Mouse (Mus musculus): ENCODE measurements at regions not wholly inside any gene's neighbourhood (a gene's known extent, or its start where the extent isn't known, plus 50 kb on each side); places are given as distances from the start of the nearest gene placed in this dataset.

DNA sequence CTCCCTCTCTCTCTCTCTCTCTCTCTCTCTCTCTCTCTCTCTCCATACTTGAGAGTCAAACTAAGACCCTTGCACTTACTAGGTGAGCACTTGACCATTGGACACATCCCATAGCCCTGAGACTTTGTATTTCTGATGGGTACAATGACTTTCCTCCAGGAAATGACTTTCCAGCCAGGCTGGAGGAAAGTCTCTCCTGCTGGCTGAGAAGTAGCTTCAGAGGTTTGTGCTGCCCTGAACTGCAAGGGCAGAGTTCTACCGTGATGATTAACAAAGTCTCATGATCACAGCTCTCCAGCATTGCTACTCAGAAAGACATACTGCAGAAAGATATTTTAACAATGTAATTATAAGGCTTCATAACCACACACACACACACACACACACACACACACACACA is 98.2 kb upstream of the Pcdh8 start:
- no peak for TF ChIP-seq GABPA (IDR thresholded peaks at IDR 0.05; ENCODE audit: low read depth, low read length)
- no peak for TF ChIP-seq SIN3A (IDR thresholded peaks at IDR 0.05; ENCODE audit: low read length)
- TF ChIP-seq CTCF (IDR thresholded peaks at IDR 0.05 in 2 of 3, conservative IDR thresholded peaks at IDR 0.05 in 1 of 3; ENCODE audit: control insufficient read depth in 1 of 3, insufficient read depth in 1 of 3, low read depth in 2 of 3, low read length in 3 of 3, poor library complexity in 1 of 3, severe bottlenecking in 1 of 3), result no peak
- TF ChIP-seq GATA1 (IDR thresholded peaks at IDR 0.05; ENCODE audit: low read depth, low read length), result no peak
- TF ChIP-seq MXI1 (IDR thresholded peaks at IDR 0.05; ENCODE audit: low read depth, low read length), result no peak
- no peak for TF ChIP-seq EP300 (IDR thresholded peaks at IDR 0.05; ENCODE audit: low read depth in 1 of 2, low read length in 2 of 2)
- no peak for TF ChIP-seq POLR2A (IDR thresholded peaks at IDR 0.05; ENCODE audit: control insufficient read depth in 1 of 2, insufficient read depth in 1 of 2, low read depth in 1 of 2, low read length in 2 of 2, poor library complexity in 1 of 2)
- TF ChIP-seq MYC (IDR thresholded peaks at IDR 0.05; ENCODE audit: low read depth, low read length), result no peak
- no peak for TF ChIP-seq E2F4 (IDR thresholded peaks at IDR 0.05; ENCODE audit: borderline replicate concordance, low read depth, low read length)
- no peak for TF ChIP-seq ETS1 (IDR thresholded peaks at IDR 0.05; ENCODE audit: low read depth, low read length)
- no peak for TF ChIP-seq USF1 (IDR thresholded peaks at IDR 0.05; ENCODE audit: low read depth, low read length)
- TF ChIP-seq ZNF384 (IDR thresholded peaks at IDR 0.05; ENCODE audit: low read depth, low read length), result no peak
- no peak for TF ChIP-seq NRF1 (IDR thresholded peaks at IDR 0.05; ENCODE audit: insufficient read depth, low read depth, low read length, poor library complexity, severe bottlenecking)
- TF ChIP-seq USF2 (IDR thresholded peaks at IDR 0.05; ENCODE audit: borderline replicate concordance in 1 of 2, insufficient read depth in 1 of 2, low read depth in 1 of 2, low read length in 2 of 2), result no peak
